Mouse (Mus musculus) left cerebral cortex, postnatal 14 days (tissue): Measurements from ENCODE around the gene Mettl23. TPM values are rescaled to one million over a fixed set of nuclear protein-coding genes. Genes with fewer than 3 reads are reported as not detected.
"Not testable (repeated sequence)": the region's sequence is repeated elsewhere in the genome, so short reads cannot be mapped to it uniquely, and the experiment has no call there.

Experiments used
- DNase-seq, 2 experiments: peaks; one replicate each; pipeline ENCODE4 v3.0.0; 2021 to 2022; ENCODE audit warnings: low spot score in 2 of 2, mixed read lengths in 1 of 2
- intact Hi-C: fragments of 180-260 bp; cut with DNase I; formaldehyde crosslinking; loops from one replicate; pipeline ENCODE4 v1.15.1; 2025
- total RNA-seq, 2 experiments: library from RNA; stranded (reverse); gene quantifications; 2 replicates each; pipeline ENCODE4 v1.2.3; 2021

Mettl23 gene
- total RNA-seq, 2 experiments from 2014 or later = 25.8 to 28.4 TPM

DNA sequence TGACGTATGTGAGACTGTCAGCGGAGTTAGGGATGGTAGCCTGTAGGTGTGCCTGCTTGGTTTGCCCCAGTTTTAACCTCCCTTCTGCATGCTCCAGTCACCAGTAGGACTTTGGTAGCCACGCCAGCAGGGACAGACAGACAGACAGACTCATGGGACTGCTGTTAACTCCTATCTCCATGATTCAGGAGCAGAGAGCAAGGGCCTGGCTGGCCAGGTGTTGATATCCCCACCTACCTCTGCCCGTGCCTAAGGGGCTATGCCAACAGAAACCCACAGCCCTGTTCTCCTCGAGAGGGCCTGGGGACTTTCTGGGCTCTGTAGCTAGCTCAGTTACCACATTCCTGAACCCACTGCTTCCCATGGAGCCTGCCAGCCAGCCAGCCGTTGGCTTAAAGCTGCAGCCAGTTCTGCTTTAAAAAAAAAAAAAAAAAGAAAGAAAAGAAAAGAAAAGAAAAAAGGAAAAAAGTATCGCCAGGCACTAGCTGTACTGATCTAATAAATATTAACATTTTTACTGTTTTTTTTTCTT, 28.1 kb upstream of the Mettl23 start:
- DNase-seq = no peak
- intact Hi-C loops = no loop called here

DNA sequence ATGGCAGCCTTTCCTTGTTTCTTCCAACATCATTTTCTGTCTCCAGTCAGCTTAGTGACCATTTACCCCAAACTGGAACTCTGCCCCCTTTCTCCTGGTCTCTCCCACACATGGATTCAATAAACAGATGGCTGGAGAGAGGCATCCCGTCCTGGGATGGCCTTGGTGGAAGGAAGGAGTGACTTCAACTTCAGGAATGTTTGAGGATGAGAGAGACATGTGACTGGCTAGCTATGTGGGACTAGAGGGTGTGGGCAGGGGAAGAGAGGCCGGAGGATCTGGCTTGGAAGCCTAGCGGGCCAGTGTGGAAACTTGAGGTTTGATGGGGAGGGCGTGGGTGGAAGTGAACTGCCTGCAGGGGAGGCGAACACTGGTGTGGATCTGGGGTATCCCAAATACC, 26.3 kb upstream of the Mettl23 start:
- DNase-seq = no peak
- intact Hi-C loops = no loop called here

DNA sequence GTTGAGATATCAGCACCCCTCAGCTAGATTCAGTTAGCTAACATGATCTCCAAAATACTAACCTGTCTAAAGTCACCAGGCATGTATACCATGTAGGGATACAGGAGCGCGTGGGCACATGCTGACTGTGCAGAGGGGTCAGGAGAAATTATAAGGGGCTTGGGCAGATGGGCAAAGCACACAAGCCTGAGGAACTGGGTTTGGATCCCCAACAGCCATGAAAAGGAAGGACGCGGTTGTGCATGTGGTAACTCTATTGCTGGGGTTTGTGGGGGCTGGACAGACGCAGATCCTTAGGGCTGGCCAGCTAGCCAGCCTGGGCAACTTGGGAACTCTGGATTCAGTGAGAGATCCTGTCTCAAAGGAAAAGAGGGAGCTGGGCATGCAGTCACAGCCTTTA, 25.5 kb upstream of the Mettl23 start:
- intact Hi-C loops = no loop called here
- no peak for DNase-seq

GRCm38 (mm10) chr11:116818722-116819121, 24.4 kb upstream of the Mettl23 start:
- no peak for DNase-seq
- intact Hi-C loops = no loop called here

DNA sequence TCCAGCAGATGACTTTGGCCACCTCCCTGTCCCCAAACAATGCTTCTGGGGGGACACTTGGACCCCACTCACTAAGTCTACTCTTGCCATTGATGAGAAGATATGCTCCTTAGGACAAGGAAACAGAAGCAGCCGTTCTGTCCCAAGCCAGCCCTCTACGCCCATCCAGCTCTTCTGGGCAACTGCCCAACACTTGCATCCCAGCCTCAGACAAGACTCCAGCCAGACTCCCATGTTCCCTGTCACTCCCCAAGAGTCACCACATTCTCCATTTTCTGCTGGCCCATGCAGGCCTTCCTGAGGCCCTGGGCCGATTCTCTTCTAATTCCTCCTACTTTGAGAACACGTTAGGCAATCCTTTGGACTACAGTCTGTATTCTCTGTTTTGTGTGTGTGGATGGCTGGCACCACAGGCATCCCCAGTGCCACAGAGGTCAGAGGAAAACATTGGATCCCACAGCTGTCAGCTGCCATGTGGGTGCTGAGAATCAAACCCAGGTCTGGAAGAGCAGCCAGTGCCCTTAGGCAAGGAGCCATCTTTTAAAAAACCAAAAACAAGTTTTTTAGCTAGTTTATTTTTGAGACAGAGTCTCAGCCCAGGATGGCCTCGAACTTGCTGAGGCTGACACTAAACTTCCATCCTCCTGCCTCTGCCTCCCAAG, 23.0 kb upstream of the Mettl23 start:
- intact Hi-C loops = no loop called here

GRCm38 (mm10) chr11:116821057-116821940, 21.8 kb upstream of the Mettl23 start:
- intact Hi-C loops = no loop called here

More for the DNA sequence above, 23.0 kb upstream of the Mettl23 start:
- DNase-seq = no peak

GRCm38 (mm10) chr11:116822215-116822614, 20.9 kb upstream of the Mettl23 start:
- intact Hi-C loops = no loop called here
- no peak for DNase-seq

More at GRCm38 (mm10) chr11:116821057-116821940, 21.8 kb upstream of the Mettl23 start:
- DNase-seq = no peak

DNA sequence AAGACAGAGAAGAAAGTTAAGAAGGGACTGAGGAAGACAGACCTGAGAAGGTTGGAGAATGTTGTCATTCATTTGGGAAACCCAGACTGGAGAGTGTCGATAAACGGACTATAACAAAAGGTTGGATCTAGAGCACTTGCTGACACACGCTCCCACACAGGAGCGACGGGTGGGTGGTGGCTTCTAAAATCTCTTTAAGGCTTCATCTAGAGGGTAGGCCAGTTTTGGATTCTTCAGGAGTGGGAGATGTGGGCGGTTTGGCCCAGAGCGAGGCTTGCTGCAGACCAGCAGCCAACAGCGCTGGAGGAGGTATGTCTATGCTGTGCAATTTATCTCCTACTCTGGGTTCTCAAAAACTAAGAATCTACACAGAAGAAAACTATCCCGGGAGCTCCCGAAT, 20.5 kb upstream of the Mettl23 start:
- intact Hi-C loops = no loop called here
- no peak for DNase-seq

DNA sequence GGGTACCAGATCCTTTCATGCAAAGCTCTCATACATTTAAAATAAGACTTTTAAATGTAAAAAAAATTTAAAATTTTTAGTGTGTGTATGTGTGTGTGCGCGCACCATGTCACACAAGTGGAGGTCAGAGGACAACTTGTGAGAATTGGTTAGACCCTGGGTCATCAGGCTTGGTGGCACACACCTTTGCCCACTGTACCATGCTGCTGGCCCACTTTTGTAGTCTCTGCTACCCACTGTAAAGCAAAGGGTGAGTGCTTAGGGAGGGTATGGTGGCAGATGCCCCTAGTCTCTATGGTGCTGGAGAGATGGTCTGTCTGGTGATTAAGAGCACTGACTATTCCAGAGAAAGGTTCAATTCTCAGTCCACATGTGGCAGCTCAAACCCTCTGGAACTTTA, 19.8 kb upstream of the Mettl23 start:
- DNase-seq = no peak
- intact Hi-C loops = no loop called here

DNA sequence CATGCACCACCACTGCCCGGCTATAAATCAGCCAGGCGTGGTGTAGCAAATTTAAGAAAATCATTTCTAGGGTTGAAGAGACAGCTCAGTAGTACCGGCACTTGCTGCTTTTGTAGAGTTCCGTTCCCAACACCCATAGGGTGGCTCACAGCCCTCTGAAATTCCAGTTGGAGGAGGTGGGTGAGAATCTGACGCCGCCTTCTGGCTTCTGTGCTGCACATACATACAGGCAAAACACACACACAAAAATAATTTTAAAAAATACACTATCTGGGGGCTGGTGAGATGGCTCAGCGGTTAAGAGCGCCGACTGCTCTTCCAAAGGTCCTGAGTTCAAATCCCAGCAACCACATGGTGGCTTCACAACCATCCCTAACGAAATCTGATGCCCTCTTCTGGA, 19.2 kb upstream of the Mettl23 start:
- intact Hi-C loops, DNase-seq: not testable (repeated sequence)

DNA sequence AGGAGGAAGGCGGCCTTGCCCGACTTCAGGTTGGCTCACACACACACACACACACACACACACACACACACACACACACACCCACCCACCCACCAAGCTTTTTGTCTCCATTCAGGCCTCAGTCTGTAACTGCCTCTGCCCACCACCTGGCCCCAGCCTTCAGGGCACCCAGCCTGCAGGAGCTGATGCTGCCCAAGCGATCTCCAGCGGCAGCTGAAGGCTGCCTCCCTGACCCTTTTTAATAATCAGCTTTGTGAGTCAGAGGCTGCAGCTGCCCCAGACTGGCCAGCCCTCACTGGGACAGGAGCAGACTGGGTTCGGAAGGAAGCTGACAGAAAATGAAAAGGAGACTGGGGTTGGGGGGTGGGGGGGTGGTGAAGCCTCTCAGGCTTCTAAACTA, 17.8 kb upstream of the Mettl23 start:
- DNase-seq = no peak
- intact Hi-C loops = no loop called here

- intact Hi-C loops = no loop called here
- DNase-seq = no peak
These were observed 16.3 kb upstream of the Mettl23 start for GRCm38 (mm10) chr11:116826550-116827504.

GRCm38 (mm10) chr11:116827534-116828165, 15.4 kb upstream of the Mettl23 start, which contains the start of gene Mxra7:
TSS of gene Mxra7 (minus strand) at chr11:116828046.
- intact Hi-C loops = no loop called here
- DNase-seq = peak in 1 of 2 experiments; percentile 67

- intact Hi-C loops = no loop called here
- no peak for DNase-seq
These were observed 10.8 kb upstream of the Mettl23 start for GRCm38 (mm10) chr11:116832172-116832685.

DNA sequence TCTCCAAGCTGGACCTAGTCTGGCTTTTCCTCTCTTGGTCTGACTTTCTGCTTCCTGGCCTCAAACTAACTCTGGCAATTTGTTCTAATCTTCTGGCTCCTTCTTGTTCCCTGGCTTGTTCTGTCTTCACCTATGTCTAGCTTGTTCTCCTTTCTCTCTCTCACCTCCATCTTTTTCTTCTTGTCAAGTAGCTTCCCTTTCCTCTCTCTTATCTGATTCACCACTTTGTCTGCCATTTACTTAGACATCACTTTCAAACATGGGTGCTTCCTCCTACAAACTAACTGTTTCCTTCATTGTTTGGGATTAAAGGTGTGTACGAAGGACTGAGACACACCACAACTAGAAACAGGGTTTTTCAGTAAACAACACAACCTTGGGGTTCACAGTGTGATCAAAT, 8.1 kb upstream of the Mettl23 start:
- DNase-seq = no peak
- intact Hi-C loops = no loop called here

DNA sequence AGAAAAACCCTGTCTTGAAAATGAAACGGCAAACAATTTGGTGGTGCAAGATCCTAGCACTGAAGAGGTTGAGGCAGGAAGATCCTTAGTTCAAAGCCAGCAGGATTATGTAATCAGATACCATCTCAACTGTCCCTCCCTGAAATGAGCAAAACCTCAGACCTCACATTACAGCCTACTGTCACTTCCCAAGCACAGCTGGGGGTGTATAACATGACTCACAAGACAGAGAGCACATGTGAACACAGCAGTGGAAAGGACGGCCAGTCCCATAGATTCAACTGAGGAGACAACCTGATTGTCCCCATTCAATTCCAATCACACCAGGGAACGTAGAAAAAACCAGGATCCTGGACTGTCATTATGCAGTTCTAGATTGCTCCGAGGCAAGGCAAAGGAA, 6.8 kb upstream of the Mettl23 start:
- DNase-seq = no peak

GRCm38 (mm10) chr11:116837441-116837840, 5.6 kb upstream of the Mettl23 start:
- intact Hi-C loops = no loop called here
- DNase-seq = no peak

More for the DNA sequence above, 6.8 kb upstream of the Mettl23 start:
- intact Hi-C loops = no loop called here

DNA sequence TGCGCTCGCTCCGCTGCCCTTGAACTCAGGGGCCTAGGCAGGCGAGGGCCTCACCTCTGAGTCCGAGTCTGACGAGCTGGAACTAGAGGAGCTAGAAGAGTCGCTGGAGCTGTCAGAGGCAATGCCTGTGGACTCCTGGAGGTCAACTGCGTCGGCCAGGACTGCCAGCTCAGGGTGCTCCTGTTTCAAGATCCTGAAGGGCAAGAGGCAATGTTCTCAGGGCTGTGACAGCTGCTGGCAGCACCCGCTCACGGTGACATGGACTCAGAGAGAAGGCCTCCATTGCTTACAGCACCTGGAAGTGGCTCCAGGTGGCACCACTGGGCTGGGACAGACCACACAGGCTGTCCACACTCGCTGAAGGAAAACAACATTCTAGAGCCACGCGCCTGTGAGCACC, 4.1 kb upstream of the Mettl23 start:
- no peak for DNase-seq
- intact Hi-C loops = no loop called here

- DNase-seq = no peak
- intact Hi-C loops = no loop called here
These were observed 3.5 kb upstream of the Mettl23 start for GRCm38 (mm10) chr11:116839601-116840000.
